Mouse (Mus musculus): ENCODE measurements at regions not wholly inside any gene's neighbourhood (a gene's known extent, or its start where the extent isn't known, plus 50 kb on each side); places are given as distances from the start of the nearest gene placed in this dataset.

GRCm38 (mm10) chr13:111979428-111980204 lies 170.8 kb upstream of the Map3k1 start:
- Histone ChIP-seq H3K4me3 (ENCODE audit: low read depth, low read length) (no peak overlapping the region), H3K4me1 (ENCODE audit: control insufficient read depth, insufficient read depth, low read length) (peaks cover 20% of the 10 kb centered on the region), H3K27me3 (ENCODE audit: control insufficient read depth, insufficient read depth, low read length) (no peaks in the 10 kb centered on the region), H3K4me2 (replicated peaks; ENCODE audit: low read depth, low read length) (peak overlapping the region; percentile 22), H3K9me3 (ENCODE audit: control insufficient read depth, low read depth, low read length) (no peaks in the 10 kb centered on the region), H3K9ac (replicated peaks; ENCODE audit: low read depth, low read length) (no peak overlapping the region), H3K36me3 (ENCODE audit: control insufficient read depth, insufficient read depth, low read length) (no peaks in the 10 kb centered on the region), H3K27ac (ENCODE audit: low read length) (peak overlapping the region; percentile 67)
- ATAC-seq (ENCODE audit: insufficient number of reproducible peaks, insufficient read depth, low FRiP score, low read depth) = peak; percentile 61
- WGBS = 29% methylated on average over 17 of the region's 17 CpGs

GRCm38 (mm10) chr13:111980205-111980595 lies 171.4 kb upstream of the Map3k1 start:
- no peaks in the 10 kb centered on the region for H3K36me3 ChIP-seq (ENCODE audit: control insufficient read depth, insufficient read depth, low read length)
- no peaks in the 10 kb centered on the region for H3K9me3 ChIP-seq (ENCODE audit: control insufficient read depth, low read depth, low read length)
- ATAC-seq (ENCODE audit: insufficient number of reproducible peaks, insufficient read depth, low FRiP score, low read depth) = no peak
- H3K4me3 ChIP-seq (ENCODE audit: low read depth, low read length) = no peak overlapping the region
- peaks cover 20% of the 10 kb centered on the region for H3K4me1 ChIP-seq (ENCODE audit: control insufficient read depth, insufficient read depth, low read length)
- H3K4me2 ChIP-seq (replicated peaks; ENCODE audit: low read depth, low read length) = no peak overlapping the region
- H3K9ac ChIP-seq (replicated peaks; ENCODE audit: low read depth, low read length) = no peak overlapping the region
- WGBS = 64% methylated on average over 12 of the region's 12 CpGs
- H3K27me3 ChIP-seq (ENCODE audit: control insufficient read depth, insufficient read depth, low read length) = no peaks in the 10 kb centered on the region
- H3K27ac ChIP-seq (ENCODE audit: low read length) = no peak overlapping the region; the same call in 1 of the 2 replicates

- H3K9ac ChIP-seq (replicated peaks; ENCODE audit: low read depth, low read length) = no peak overlapping the region
- WGBS = 86% methylated on average over 2 of the region's 2 CpGs
- H3K27me3 ChIP-seq (ENCODE audit: control insufficient read depth, insufficient read depth, low read length) = no peaks in the 10 kb centered on the region
- no peak overlapping the region for H3K4me2 ChIP-seq (replicated peaks; ENCODE audit: low read depth, low read length)
- no peak overlapping the region for H3K4me3 ChIP-seq (ENCODE audit: low read depth, low read length)
- H3K36me3 ChIP-seq (ENCODE audit: control insufficient read depth, insufficient read depth, low read length) = no peaks in the 10 kb centered on the region
- no peak for ATAC-seq (ENCODE audit: insufficient number of reproducible peaks, insufficient read depth, low FRiP score, low read depth)
- no peak overlapping the region for H3K27ac ChIP-seq (ENCODE audit: low read length)
- H3K4me1 ChIP-seq (ENCODE audit: control insufficient read depth, insufficient read depth, low read length) = peaks cover 20% of the 10 kb centered on the region
- H3K9me3 ChIP-seq (ENCODE audit: control insufficient read depth, low read depth, low read length) = no peaks in the 10 kb centered on the region
Observed at GRCm38 (mm10) chr13:111981103-111981502, 172.3 kb upstream of the Map3k1 start.

GRCm38 (mm10) chr13:111982796-111983460 lies 174.1 kb upstream of the Map3k1 start:
- no peaks in the 10 kb centered on the region for H3K36me3 ChIP-seq (ENCODE audit: control insufficient read depth, insufficient read depth, low read length)
- H3K27me3 ChIP-seq (ENCODE audit: control insufficient read depth, insufficient read depth, low read length) = no peaks in the 10 kb centered on the region
- H3K27ac ChIP-seq (ENCODE audit: low read length) = peak overlapping the region; percentile 7; the same call in 1 of the 2 replicates
- H3K9ac ChIP-seq (replicated peaks; ENCODE audit: low read depth, low read length) = no peak overlapping the region
- peak; percentile 74 for ATAC-seq (ENCODE audit: insufficient number of reproducible peaks, insufficient read depth, low FRiP score, low read depth)
- H3K4me2 ChIP-seq (replicated peaks; ENCODE audit: low read depth, low read length) = no peak overlapping the region
- peaks cover 20% of the 10 kb centered on the region for H3K4me1 ChIP-seq (ENCODE audit: control insufficient read depth, insufficient read depth, low read length)
- H3K9me3 ChIP-seq (ENCODE audit: control insufficient read depth, low read depth, low read length) = no peaks in the 10 kb centered on the region
- 61% methylated on average over 6 of the region's 6 CpGs for WGBS
- H3K4me3 ChIP-seq (ENCODE audit: low read depth, low read length) = no peak overlapping the region

GRCm38 (mm10) chr13:111984081-111984574 lies 175.3 kb upstream of the Map3k1 start:
- WGBS = 50% methylated on average over 10 of the region's 10 CpGs

GRCm38 (mm10) chr13:111985406-111985805 lies 176.6 kb upstream of the Map3k1 start:
- 0 out of 2 replicates have a peak, but pooled peaks cover 3% of the 10 kb centered on the region for H3K4me1 ChIP-seq (ENCODE audit: control insufficient read depth, insufficient read depth, low read length)
- no peaks in the 10 kb centered on the region for H3K36me3 ChIP-seq (ENCODE audit: control insufficient read depth, insufficient read depth, low read length)
- no peak overlapping the region for H3K4me3 ChIP-seq (ENCODE audit: low read depth, low read length)
- H3K4me2 ChIP-seq (replicated peaks; ENCODE audit: low read depth, low read length) = no peak overlapping the region
- ATAC-seq (ENCODE audit: insufficient number of reproducible peaks, insufficient read depth, low FRiP score, low read depth) = no peak
- no peaks in the 10 kb centered on the region for H3K27me3 ChIP-seq (ENCODE audit: control insufficient read depth, insufficient read depth, low read length)
- no peaks in the 10 kb centered on the region for H3K9me3 ChIP-seq (ENCODE audit: control insufficient read depth, low read depth, low read length)
- no peak overlapping the region for H3K27ac ChIP-seq (ENCODE audit: low read length)
- 83% methylated on average over 5 of the region's 5 CpGs for WGBS
- no peak overlapping the region for H3K9ac ChIP-seq (replicated peaks; ENCODE audit: low read depth, low read length)

More at GRCm38 (mm10) chr13:111984081-111984574, 175.3 kb upstream of the Map3k1 start:
- Histone ChIP-seq H3K27ac (ENCODE audit: low read length) (no peak overlapping the region), H3K4me3 (ENCODE audit: low read depth, low read length) (no peak overlapping the region), H3K4me2 (replicated peaks; ENCODE audit: low read depth, low read length) (no peak overlapping the region), H3K27me3 (ENCODE audit: control insufficient read depth, insufficient read depth, low read length) (no peaks in the 10 kb centered on the region), H3K36me3 (ENCODE audit: control insufficient read depth, insufficient read depth, low read length) (no peaks in the 10 kb centered on the region), H3K9ac (replicated peaks; ENCODE audit: low read depth, low read length) (no peak overlapping the region), H3K9me3 (ENCODE audit: control insufficient read depth, low read depth, low read length) (no peaks in the 10 kb centered on the region), H3K4me1 (ENCODE audit: control insufficient read depth, insufficient read depth, low read length) (peaks cover 13% of the 10 kb centered on the region)
- ATAC-seq (ENCODE audit: insufficient number of reproducible peaks, insufficient read depth, low FRiP score, low read depth) = no peak; the same call in 1 of the 2 replicates

GRCm38 (mm10) chr13:111986681-111987080 lies 177.9 kb upstream of the Map3k1 start:
- H3K9ac ChIP-seq (replicated peaks; ENCODE audit: low read depth, low read length) = no peak overlapping the region
- no peaks in the 10 kb centered on the region for H3K27me3 ChIP-seq (ENCODE audit: control insufficient read depth, insufficient read depth, low read length)
- 85% methylated on average over 15 of the region's 15 CpGs for WGBS
- H3K36me3 ChIP-seq (ENCODE audit: control insufficient read depth, insufficient read depth, low read length) = no peaks in the 10 kb centered on the region
- H3K4me3 ChIP-seq (ENCODE audit: low read depth, low read length) = no peak overlapping the region
- no peak for ATAC-seq (ENCODE audit: insufficient number of reproducible peaks, insufficient read depth, low FRiP score, low read depth)
- H3K4me2 ChIP-seq (replicated peaks; ENCODE audit: low read depth, low read length) = no peak overlapping the region
- H3K27ac ChIP-seq (ENCODE audit: low read length) = no peak overlapping the region
- no peaks in the 10 kb centered on the region for H3K4me1 ChIP-seq (ENCODE audit: control insufficient read depth, insufficient read depth, low read length)
- no peaks in the 10 kb centered on the region for H3K9me3 ChIP-seq (ENCODE audit: control insufficient read depth, low read depth, low read length)

GRCm38 (mm10) chr13:111987420-111987819 lies 178.6 kb upstream of the Map3k1 start:
- Histone ChIP-seq H3K9ac (replicated peaks; ENCODE audit: low read depth, low read length) (no peak overlapping the region), H3K4me3 (ENCODE audit: low read depth, low read length) (no peak overlapping the region), H3K4me1 (ENCODE audit: control insufficient read depth, insufficient read depth, low read length) (no peaks in the 10 kb centered on the region), H3K27ac (ENCODE audit: low read length) (no peak overlapping the region), H3K36me3 (ENCODE audit: control insufficient read depth, insufficient read depth, low read length) (no peaks in the 10 kb centered on the region), H3K4me2 (replicated peaks; ENCODE audit: low read depth, low read length) (no peak overlapping the region), H3K9me3 (ENCODE audit: control insufficient read depth, low read depth, low read length) (no peaks in the 10 kb centered on the region), H3K27me3 (ENCODE audit: control insufficient read depth, insufficient read depth, low read length) (no peaks in the 10 kb centered on the region)
- ATAC-seq (ENCODE audit: insufficient number of reproducible peaks, insufficient read depth, low FRiP score, low read depth) = no peak
- 91% methylated on average over 3 of the region's 3 CpGs for WGBS
